Mouse (Mus musculus) limb, embryonic 12.5 days (tissue): ENCODE data around the gene Rpl13. TPM values are rescaled to one million over a fixed set of nuclear protein-coding genes. Genes with fewer than 3 reads are reported as not detected.

ENCODE experiments used
- microRNA-seq: library from miRNA; unstranded; fragments of <30 nt; microRNA quantifications from one replicate; pipeline ENCODE4, GENCODE M21; 2017
- polyA plus RNA-seq: library from polyadenylated mRNA; unstranded; fragments of >200 nt; fragmentation: Nextera tagmentation; extraction: Ambion mirVana; gene quantifications from 2 replicates; pipeline ENCODE4 v1.2.1, GENCODE M21; 2016

Rpl13 gene
- polyA plus RNA-seq, 1 experiment from 2014 or later, result 1,503 TPM

Small RNAs within 50 kb of the gene (microRNA-seq; reads per million reads assigned to microRNA genes)
- not detected for gene Mir7079
- gene Mir7080, result not detected

Other genes with a start within 250 kb of the Rpl13 start
- gene Ankrd11, start 60.1 kb upstream of the Rpl13 start, polyA plus RNA-seq, result 62.3 and 108 TPM in 2 replicates
- 63.2 and 63.7 TPM in 2 replicates for gene Spg7, start 39.4 kb upstream of the Rpl13 start, polyA plus RNA-seq
- 0.40 and 0.53 TPM in 2 replicates for gene Cpne7, start 15.0 kb downstream of the Rpl13 start, polyA plus RNA-seq
- gene Sult5a1, start 56.0 kb downstream of the Rpl13 start, polyA plus RNA-seq, result 15.9 and 16.0 TPM in 2 replicates
- 1.4 and 1.5 TPM in 2 replicates for gene Dpep1, start 83.9 kb downstream of the Rpl13 start, polyA plus RNA-seq
- gene Chmp1a, start 110.4 kb downstream of the Rpl13 start, polyA plus RNA-seq, result 135 and 140 TPM in 2 replicates
- gene Spata33, start 110.5 kb downstream of the Rpl13 start, polyA plus RNA-seq, result 5.0 and 6.5 TPM in 2 replicates
- 36.3 and 36.6 TPM in 2 replicates for gene Cdk10, start 122.5 kb downstream of the Rpl13 start, polyA plus RNA-seq
- 1.6 and 1.8 TPM in 2 replicates for gene Spata2l, start 133.9 kb downstream of the Rpl13 start, polyA plus RNA-seq
- gene Zfp276, start 151.8 kb downstream of the Rpl13 start, polyA plus RNA-seq, result 30.1 and 31.4 TPM in 2 replicates
- gene Vps9d1, start 152.0 kb downstream of the Rpl13 start, polyA plus RNA-seq, result 30.4 and 34.0 TPM in 2 replicates
- 37.0 and 40.0 TPM in 2 replicates for gene Fanca, start 216.2 kb downstream of the Rpl13 start, polyA plus RNA-seq
- gene Spire2, start 230.4 kb downstream of the Rpl13 start, polyA plus RNA-seq, result 1.4 and 1.8 TPM in 2 replicates